Mouse (Mus musculus) lung, postnatal 25 days (tissue): ENCODE data around the gene Rbm4.
"Not testable (repeated sequence)": the region's sequence is repeated elsewhere in the genome, so short reads cannot be mapped to it uniquely, and the experiment has no call there.

ENCODE experiments used
- DNase-seq: peaks from one replicate; pipeline ENCODE4 v3.0.0; 2022; ENCODE audit warnings: low spot score

Gene Rbm4

DNA sequence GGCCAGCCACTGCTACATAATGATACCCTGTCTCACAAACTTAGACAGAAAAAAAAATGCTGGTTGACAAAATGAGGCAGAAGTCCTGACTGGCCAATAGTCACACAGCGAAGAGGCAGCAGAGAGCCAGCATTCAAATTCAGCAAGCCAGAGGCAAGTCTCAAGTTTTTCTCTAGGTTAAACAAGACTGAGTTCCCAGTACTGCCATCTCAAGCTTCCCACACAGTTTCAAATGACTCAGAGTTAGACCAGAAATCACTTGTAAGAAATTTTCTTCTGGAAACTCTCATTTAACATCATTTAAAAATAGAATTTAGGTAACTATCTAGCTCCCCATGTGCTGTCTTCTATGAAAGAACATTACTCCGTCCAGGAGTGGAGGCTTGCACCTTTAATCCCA, 4.1 kb upstream of the Rbm4 start:
- DNase-seq: no peak

DNA sequence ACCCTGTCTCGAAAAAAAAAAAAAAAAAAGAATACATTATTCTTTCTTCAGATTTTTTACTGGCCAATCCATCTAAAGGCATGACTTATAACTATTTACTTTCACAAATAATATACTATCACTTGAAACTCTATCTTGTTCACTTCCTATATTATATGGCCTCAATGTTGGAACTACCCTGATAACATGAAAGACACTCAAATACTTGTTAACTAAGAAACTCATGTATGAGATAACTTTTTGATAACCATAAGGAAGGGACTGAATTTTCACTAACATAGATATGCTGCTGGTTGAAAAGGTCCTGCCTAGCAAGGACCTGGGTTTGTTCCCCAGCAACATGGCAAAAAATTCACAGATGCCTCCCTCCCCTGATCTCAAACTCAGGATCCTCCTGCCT, 2.2 kb upstream of the Rbm4 start:
- no peak for DNase-seq

DNA sequence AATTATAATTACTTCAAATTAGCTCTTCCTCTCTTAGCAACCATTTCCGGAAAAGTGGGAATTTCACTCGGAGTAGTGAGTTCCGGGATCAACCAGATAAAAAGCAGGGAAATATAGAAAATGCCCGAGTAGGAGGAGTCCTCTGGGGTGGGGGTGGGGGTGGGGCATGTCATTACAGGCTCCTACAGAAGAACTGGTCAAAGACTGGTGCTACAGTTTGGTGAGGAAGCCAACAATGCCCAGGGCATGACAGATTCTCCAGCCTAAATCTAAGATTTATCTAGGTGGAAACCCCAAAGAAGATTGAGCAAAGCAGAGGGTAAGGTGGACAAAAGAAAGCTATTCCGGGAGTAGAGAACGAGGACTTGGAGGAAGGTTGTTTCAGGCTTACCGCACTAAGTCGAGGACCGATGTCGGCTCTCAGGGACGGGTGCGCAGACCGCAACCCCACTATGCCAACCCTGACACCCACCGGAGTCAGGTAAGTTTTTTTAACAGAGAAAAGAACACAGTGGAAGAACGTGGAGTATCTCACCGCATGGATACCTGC, 345 bp downstream of the Rbm4 start:
- DNase-seq: no peak

DNA sequence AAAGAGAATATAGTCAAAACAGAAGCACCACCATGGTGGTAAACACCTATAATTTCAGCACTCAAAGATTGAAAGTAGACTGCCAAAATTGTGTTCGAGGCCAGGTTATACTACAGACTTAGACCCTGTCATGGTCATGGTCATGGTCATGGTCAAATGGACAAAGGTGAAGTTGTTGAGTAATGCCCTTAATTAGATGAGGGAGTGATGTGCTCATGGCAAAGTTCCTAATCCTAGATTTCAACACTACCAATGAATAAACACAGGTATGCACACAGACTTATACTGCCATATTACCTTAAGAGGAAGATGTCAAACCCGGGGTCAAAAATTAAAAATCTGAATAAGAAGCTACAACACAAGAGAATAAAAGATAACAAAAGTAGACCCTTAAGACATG, 7.4 kb downstream of the Rbm4 start:
- DNase-seq: no peak

DNA sequence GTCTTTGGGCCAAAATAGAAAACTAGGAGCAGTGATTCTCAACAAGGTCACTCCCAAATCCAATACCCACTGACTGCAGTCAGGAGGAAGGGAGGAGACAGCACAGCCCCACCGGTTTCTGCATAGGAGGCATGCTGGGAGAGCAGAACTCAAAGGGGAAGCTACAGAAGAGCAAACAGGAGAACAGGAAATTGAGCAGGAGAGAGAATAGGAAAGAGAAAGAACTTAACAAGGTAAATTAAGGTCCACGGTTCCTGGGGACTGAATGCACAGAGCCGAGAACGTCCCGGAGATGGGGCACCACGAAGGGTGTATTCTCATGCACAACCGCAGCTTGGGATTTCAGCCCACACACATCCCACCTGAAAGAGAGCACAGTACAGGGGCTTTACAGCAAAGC, 8.5 kb downstream of the Rbm4 start:
- no peak for DNase-seq

DNA sequence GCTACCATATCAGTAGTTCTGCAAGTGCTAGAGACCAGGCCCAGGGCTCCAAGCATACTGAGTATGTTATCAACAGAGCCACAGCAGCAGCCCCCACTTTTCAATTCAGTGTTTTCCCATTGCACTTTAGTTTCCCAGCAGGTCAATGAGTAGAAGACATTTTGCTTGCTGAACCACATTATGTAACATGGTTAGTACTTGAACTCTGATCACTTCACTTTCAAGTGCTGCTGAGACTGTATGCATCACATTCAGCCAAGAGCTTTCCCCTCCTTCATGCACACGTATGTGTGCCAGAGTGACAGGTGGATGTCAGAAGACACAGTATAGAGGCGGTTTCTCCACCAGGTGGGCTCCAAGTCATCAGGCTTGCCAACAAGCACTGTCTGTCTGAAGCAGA, 10.8 kb downstream of the Rbm4 start:
- peak; percentile 44 for DNase-seq

DNA sequence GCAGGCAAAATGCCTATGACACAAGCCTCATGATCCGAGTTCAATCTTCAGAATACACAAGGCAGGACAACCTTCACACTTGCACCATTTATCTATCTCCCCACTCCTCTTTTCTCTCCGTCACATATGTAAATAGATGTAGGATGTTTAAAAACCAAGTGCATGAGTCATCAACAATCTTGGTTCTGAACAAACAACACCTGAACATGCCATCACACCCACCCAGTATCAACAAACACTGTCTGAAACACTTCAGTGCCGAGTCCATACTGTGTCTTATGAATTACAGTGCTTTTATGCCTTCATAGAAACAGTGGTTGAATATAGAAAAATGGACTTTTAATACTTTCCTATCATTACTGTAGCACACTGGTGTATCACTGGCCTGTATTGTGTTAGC, 20.9 kb downstream of the Rbm4 start:
- no peak for DNase-seq

DNA sequence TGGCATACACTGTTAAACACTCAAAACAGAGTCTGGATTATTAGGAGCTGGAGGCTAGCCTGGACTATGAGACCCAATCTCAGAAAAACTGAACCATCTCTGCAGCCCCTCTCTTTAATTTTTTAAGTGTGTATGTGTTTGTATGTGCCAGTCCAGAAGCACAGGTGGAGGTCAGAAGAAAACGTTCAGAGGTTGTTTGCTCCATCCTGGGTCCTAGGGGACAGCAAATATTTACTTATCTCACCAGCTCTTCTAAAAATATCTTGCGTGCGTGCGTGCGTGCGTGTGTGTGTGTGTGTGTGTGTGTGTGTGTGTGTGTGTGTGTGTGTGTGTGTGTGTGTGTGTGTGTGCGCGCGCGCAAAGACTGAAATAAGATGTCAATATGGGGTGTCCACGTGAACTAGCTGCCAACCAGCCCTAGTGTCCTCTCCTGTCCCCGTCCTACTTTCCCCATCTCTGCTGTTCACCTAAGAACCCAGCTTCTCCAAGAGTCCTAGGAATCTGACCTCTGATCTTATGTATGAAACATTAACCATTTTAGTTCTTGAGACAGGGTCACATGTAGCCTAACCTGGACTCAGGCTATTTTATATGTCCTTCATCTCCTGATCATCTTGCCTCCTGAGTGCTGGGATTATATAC, 26.1 kb downstream of the Rbm4 start:
- no peak for DNase-seq

DNA sequence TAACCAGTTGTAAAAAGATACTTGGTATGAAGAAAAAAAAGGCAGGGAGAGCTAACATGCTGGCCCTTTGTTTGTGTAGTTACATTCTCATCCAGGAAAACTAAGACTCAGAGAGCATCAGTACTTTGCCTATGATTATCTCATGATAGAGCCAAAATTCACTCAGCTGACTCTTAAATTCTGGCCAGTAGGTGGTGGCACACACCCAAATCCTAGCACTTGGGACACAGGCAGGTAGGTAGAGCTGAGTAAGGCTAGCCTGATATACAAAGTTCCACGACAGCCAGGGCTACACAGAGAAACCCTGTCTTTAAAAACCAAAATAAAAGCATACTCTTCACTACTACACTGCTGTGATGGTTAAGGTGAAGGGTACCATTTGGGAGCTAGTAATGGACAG, 30.8 kb downstream of the Rbm4 start:
- peak; percentile 26 for DNase-seq

DNA sequence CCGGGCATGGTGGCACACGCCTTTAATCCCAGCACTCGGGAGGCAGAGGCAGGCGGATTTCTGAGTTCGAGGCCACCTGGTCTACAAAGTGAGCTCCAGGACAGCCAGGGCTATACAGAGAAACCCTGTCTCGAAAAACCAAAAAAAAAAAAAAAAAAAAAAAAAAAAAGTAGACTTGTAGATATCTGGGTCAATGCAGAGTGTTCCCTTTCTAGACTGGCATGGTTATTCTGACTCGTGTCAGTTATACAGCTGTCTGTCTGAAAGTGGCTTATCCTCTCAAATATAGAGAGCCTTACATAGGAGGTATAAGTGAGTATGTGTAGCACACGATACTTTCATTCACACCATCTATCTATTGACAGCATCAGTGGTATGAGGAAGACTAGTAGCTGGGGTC, 33.2 kb downstream of the Rbm4 start:
- not testable (repeated sequence) for DNase-seq

DNA sequence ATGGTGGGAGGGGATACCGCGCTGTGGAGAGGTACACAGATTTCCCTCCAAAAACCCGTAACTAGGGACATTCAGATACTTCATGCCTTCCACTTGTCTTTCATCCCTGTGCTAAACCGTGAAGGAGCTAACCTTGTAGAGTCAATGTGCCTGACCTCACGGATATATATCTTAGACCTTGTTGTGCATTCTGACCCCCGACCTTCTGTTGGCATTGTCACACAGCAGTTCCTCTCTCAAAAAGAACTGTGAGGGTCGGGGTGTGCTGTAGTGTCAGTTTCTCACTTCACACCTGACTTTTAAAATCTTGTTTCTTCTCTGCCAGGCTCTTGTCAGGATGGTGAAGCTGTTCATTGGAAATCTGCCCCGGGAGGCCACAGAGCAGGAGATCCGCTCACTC, 36.8 kb downstream of the Rbm4 start:
- no peak for DNase-seq

DNA sequence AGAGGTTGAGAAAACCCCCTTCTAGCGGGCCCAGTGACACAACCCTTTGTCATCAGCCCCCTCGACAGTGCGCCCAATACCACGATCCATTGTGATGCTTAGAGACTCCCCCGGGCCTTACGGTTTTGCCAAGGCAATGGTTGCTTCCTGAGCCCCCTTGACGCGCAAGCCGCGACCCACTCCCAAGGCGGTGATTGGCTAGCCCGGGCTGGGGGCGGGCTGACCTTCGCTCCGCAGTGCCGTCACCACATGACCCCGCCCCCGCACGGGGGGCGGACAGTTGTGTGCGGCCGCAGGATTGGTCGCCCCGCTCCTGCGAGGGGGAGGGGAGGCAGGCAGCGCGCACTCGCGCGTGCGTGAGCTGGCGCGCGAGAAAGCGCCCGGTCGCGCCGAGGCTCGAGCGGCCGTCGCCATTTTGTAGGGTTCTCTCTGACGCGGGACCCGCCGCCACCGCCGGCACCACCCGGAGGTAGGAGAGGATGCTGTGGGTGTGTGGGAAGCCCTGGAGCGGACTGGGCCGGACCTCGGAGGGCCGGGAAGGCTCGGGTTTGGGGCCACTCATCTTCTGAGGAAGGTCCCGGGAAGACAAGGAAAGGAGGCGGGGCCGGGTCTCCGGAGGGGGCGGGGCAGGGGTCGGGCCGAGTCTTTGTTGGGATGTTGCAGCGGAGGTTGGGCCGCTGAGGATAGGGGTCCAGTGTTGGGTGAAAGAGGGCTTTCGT, 37.3 kb downstream of the Rbm4 start, which contains the start of gene Rbm4b:
Gene Rbm4b, plus strand, starts transcription at position 305 of the 719 bp plus-strand sequence.
- DNase-seq: peak; percentile 96

DNA sequence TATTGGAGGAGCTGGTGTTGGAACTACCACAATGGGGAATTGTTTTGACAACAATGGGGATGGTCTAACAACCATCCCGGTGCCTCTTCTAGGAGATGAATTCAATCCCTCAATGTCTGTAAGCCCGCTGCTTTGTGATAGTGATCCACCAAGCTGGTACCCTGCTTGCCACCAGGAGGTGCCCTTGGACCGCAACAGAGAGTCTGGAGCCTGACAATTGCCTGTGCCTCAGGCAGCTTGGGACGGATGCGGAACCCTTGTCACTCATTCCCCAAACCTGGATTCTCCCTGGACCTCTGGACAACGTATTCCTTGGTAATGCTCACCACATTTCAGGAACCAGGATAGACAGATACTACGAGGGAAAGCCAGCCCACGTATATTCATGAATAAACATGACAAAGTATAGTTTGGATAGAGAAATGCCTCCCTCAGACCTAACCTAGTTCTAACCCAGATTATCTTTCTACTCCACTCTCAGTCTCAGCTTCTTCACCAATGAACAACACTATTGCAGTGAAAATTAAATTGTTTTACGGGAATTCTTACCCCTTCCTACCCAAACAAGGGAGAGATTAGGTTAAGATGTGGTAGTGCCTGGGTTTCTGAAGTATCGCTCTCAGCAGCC, 38.0 kb downstream of the Rbm4 start:
- DNase-seq: peak; percentile 93

DNA sequence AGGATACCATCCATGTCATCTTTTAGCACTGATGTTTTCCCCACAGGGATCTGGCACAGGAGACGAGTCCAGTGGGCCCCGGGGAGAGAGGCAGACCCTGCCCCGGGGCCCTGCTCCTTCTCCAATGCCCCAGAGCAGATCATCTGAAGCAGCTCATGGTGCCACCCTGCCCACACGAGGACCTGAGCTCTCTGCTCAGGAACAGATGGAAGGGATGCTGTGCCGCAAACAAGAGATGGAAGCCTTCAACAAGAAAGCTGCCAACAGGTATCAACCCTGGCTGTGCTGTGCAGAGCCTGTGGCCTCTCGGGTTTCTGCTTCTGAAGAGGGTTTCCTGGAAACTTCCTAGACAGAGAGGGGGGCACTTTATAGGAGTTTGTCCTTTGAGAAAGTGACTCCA, 43.7 kb downstream of the Rbm4 start:
- no peak for DNase-seq

DNA sequence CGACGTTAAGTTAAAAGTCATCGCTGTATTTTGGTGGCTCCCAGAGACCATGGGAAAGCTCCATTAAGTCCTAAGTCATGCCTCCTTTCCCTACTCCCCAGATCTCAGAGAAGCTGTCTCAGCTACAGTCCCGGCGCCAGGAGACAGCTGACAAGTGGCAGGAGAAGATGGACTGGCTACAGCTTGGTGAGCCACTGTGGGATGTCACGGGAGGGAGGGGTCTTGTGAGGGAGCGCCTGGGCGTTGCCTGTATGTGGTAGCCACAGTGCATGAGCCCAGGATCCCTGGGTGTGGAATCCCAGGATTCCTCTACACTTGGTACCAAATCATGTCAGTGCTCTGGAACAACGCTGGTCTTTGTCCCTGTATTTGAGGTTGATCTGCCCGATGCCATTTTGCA, 45.2 kb downstream of the Rbm4 start:
- no peak for DNase-seq

DNA sequence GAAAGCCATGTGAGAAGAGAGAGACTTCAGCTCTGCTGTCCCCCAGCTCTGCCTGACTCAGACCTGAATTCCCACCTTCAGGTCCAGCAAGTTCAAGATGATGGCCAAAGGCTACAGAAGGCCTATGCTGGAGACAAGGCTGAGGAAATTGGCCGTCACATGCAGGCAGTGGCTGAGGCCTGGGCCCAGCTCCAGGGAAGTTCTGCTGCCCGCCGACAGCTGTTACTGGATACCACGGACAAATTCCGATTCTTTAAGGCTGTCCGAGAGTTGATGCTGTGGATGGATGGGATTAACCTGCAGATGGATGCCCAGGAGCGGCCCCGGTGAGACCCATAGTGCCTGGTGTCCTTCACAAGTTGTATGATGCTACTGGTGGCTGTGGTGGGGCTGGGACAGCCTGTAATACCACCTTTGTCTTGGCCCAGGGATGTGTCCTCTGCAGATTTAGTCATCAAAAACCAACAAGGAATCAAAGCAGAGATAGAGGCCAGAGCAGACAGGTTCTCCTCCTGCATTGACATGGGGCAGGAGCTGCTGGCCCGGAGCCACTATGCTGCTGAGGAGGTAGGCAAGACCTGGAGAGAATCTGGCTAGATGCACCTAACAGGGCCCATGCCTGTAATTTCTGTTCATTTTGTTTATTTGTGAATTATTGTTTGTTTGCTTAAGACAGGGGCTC, 45.9 kb downstream of the Rbm4 start:
- no peak for DNase-seq

DNA sequence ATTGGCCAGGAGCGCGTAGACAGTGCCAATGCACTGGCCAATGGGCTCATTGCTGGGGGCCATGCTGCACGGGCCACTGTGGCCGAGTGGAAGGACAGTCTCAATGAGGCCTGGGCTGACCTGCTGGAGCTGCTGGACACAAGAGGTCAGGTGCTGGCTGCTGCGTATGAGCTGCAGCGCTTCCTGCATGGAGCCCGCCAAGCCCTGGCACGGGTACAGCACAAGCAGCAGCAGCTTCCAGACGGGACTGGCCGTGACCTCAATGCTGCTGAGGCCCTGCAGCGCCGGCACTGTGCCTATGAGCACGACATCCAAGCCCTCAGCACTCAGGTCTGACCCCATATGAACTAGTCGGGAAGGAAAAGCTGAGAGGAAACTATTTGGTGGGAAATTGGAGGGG, 47.1 kb downstream of the Rbm4 start:
- DNase-seq: no peak

DNA sequence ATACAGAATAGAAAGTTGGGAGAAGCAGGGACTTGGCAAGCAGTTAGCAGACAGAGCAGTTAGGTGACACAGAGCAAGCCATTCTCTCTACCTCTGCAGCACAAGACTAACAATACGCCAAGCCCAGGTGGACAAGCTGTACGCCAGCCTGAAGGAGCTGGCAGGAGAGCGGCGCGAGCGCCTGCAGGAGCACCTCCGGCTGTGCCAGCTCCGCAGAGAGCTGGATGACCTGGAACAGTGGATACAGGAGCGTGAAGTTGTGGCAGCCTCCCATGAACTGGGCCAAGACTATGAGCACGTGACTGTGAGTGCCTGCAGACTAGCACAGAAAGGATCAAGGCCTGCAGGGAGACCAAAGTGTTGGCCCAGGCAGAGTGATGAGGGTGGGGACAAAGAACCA, 48.0 kb downstream of the Rbm4 start:
- no peak for DNase-seq

DNA sequence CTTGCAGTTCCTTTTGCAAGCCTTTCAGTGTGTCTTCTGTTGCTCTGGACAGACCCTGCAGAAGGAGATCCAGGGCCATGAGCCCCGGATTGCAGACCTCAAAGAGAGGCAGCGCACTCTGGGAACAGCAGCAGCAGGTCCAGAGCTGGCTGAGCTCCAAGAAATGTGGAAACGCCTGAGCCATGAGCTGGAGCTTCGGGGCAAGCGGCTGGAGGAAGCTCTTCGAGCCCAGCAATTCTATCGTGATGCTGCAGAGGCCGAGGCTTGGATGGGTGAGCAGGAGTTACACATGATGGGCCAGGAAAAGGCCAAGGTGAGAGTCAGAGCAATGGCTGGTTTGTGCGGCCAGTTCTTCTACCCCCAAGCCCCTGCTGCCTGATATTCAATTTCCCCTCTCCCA, 48.6 kb downstream of the Rbm4 start:
- no peak for DNase-seq

DNA sequence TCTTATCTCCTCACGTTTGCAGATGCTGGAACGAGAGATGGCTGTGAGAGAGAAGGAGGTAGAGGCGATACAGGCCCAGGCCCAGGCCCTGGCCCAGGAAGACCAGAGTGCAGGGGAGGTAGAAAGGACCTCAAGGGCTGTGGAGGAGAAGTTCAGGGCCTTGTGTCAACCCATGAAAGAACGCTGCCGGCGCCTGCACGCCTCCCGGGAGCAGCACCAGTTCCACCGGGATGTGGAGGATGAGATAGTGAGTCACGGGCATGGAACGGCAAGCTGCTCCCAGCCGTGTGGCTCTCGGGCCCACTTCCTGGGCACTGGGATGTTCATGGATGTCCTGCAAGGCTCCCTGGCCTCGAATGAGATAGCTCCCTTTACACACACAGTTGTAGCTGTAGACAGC, 49.7 kb downstream of the Rbm4 start:
- no peak for DNase-seq

DNA sequence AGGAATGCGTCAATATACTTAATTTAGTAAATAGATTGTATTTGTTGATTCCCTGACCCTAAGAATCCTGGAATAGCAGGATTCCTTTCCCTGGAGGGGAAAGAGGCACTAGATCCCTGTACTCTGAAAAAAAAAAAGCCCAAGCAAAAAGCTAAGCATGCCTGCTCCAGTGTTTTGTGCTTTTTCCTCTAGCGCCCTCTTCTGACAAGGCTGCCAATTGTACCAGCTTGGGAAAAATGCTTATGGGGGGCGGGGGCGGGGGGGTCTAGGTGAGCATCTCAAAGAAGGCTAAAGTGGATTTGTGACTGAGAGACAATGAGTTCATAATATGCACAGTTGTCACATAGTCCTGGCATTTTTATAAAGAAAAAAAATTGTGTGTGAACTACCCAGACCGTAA, 50.2 kb downstream of the Rbm4 start:
- DNase-seq: peak; percentile 28

DNA sequence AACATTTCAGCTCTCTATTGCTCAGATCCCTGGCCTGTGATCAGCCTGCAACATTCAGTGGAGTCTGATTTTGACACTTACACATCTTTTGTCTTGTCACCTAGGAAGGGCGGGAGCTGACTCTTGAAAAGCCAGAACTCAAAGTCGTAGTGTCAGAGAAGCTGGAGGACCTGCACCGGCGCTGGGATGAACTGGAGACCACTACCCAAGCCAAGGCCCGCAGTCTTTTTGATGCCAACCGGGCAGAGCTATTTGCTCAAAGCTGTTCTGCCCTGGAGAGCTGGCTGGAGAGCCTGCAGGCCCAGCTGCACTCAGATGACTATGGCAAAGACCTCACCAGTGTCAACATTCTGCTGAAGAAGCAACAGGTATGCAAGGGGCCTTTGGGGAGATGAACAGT, 51.5 kb downstream of the Rbm4 start:
- no peak for DNase-seq

DNA sequence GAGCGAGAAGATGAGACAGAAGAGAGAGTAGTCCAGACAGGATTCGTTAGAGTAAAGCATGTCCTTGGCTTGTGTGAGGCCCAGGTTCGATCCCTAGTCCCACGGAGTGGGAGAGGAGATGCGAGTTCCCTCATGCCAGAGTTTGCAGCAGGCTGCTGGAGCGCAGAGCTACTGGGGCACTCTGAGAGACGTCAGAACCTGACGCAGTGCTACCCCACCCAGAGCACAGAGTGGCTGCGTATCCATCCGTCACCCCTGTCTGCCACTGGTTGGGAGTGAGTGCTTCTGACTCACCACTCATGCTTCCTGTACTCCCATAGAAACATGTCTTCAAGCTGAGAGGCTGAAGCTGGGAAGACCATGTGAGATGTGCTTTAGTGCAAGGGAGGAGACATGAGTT, 52.2 kb downstream of the Rbm4 start:
- DNase-seq: no peak
